Mouse (Mus musculus) gastrocnemius, adult 18-20 months (tissue): ENCODE results near the gene Ring1. TPM values are rescaled to one million over a fixed set of nuclear protein-coding genes. Genes with fewer than 3 reads are reported as not detected.
"Not testable (repeated sequence)": the region's sequence is repeated elsewhere in the genome, so short reads cannot be mapped to it uniquely, and the experiment has no call there.

ENCODE experiments used
- DNase-seq: peaks from one replicate; pipeline ENCODE4 v3.0.0; 2021; ENCODE audit warnings: low spot score
- microRNA-seq: library from miRNA; unstranded; fragments of <30 nt; microRNA quantifications from one replicate; pipeline ENCODE4 v1.2.0, GENCODE M21; 2021
- total RNA-seq, 2 experiments: library from RNA; stranded (reverse); gene quantifications; 2 replicates each; pipeline ENCODE4 v1.2.3; 2021

Gene Ring1
- total RNA-seq, 2 experiments from 2014 or later: 12.5 to 13.5 TPM

- not testable (repeated sequence) for DNase-seq
These were observed 27.5 kb downstream of the Ring1 start for GRCm38 (mm10) chr17:33997025-33997424.

- no peak for DNase-seq
These were observed 28.8 kb downstream of the Ring1 start for GRCm38 (mm10) chr17:33995651-33996050.

DNA sequence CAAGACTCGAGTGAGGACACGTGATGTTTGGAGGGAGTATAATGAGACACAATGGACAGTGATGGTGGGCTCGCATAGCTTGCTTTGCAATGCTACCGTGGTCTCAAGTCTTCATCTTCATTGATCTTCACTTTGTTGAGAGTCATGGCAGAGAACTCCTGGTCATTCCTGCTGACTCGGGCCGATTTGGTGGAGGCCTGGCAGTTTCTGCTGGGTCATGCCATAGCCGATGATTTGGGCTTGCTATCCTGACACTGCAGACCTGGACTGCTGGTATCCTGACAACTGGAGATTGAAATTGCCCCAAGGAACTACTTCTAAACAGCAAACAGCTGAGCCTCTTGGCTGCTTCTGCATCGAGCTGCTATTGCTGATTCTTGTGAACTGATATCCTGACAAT lies 29.5 kb downstream of the Ring1 start:
- DNase-seq: no peak

DNA sequence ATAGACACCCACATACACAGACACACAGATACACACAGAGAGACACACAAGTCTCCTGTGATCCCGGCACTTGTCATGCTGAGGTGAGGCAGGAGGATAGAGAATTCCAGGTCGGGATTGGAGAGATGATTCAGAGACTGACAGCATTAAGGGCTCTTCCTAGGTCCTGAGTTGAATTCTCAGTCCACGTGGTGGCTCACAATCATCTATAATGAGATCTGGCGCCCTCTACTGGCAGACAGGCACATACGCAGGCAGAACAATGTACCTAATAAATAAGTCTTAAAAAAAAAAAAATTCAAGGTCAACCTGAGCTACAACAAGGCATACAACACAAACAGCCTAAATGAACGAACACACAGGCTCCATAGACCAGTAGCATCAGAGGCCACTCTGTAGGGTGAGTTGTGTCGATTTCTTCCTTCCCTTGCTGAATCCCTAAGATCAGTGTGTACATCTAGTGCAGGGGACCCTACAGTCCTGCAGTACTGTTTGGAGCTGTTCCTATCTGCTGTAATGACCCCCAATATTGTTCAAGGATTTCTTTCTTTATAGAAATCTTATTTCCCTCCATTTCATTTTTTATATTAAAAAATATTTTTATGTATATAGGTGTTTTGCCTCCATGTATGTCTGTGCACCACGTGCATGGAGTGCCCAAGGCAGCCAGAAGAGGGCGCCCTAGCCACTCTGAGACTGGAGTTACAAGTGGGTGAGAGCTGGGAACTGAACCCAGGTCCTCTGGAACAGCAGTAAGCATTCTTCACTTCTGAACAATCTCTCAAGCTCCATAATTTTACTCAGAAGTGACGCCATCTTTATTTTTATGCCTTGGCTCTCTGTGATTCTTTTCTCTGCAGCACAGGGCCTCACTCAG lies 32.5 kb downstream of the Ring1 start:
- DNase-seq: peak; percentile 54

GRCm38 (mm10) chr17:33982136-33982535 lies 42.3 kb downstream of the Ring1 start:
- peak; percentile 61 for DNase-seq

- peak; percentile 91 for DNase-seq
These were observed 43.1 kb downstream of the Ring1 start for GRCm38 (mm10) chr17:33981192-33981909.

- DNase-seq: no peak
These were observed 44.1 kb downstream of the Ring1 start for GRCm38 (mm10) chr17:33980181-33981035.

GRCm38 (mm10) chr17:33979512-33980050 lies 44.9 kb downstream of the Ring1 start:
- DNase-seq: no peak

DNA sequence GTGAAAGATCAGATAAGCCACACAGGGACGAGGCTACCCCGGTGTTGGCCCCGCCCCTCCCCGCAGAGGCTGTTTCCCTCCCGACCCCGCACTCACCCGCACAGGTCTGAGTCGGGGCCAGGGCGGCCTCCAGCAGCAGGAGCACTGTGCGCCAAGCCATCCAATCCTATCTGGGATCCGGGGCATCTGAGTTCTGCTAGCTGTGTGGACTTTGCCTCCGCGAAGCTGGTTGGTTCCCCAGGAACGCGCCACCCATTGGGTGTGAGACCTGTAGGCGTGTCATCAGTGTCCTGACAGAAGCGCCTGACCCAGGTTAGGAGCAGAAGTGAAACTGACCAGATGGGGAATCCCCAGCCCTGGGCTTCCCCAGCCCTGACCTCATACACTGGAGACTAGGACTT lies 45.8 kb downstream of the Ring1 start:
- peak; percentile 85 for DNase-seq

DNA sequence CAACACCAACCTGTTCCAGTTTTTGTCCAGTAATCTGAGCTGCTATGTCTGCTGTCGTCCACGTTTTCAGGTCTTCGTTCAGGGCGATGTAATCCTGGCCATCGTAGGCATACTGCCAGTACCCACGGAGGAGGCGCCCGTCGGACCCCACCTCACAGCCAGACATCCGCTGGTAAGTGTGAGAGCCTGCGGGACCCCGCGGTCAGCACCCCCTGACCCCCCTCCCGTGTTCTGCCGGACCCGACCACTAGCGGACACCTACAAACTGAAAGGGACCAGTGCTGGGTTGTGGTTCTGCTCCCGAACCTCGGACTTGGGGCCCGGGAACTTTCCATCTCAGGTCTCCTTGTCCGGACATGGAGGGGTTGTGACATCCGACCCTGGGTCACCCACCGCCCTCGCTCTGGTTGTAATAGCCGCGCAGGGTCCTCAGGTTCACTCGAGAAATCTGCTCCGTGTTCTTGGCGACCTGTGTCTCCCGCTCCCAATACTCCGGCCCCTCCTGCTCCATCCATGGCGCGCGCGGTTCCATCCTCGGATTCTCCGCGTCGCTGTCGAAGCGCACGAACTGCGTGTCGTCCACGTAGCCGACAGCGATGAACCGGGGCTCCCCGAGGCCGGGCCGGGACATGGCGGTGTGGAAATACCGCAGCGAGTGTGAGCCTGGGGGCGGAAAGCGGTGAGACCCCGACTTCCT lies 46.5 kb downstream of the Ring1 start:
- no peak for DNase-seq

DNA sequence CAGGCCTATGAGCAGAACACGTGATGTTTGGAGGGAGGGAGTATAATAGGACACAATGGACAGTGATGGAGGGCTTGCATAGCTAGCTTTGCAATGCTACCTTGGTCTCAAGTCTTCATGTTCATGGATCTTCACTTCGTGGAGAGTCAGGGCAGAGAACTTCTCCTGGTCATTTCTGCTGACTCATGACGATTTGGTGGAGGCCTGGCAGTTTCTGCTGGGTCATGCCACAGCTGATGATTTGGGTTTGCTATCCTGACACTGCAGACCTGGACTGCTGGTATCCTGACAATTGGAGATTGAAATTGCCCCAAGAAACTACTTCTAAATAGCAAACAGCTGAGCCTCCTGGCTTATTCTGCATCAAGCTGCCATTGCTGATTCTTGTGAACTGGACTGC lies 50.9 kb downstream of the Ring1 start:
- DNase-seq: no peak

DNA sequence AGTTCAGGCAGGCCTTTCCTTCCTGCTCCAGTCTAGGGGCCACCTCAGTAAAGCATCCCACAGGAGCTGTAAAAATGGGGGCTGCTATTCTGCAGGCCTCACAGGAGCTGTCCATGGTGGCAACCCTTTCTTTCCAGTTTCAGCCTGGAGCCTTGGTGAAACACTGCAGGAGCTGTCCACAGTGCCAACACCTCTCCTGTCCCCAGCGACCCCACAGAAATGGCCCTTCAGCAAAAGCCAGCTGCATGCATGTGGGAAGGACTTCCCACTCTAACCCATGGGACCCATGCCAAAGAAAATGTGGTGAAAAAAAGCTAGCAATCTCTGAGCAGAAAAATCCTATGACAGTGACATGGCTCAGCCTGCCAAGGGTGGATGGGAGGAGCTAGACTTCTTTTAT lies 51.8 kb downstream of the Ring1 start:
- DNase-seq: no peak

Small RNA genes lying within 50 kb of the gene (microRNA-seq; reads per million reads assigned to microRNA genes)
- gene Mir219a-1: not detected
- not detected for gene Mir219c

Other genes starting within 250 kb of the Ring1 start
- gene Angptl4, start 242.8 kb downstream of the Ring1 start, total RNA-seq: 1 to 10 TPM; 4.3 to 6.6 TPM
- 10 to 100 TPM; 13.4 to 16.6 TPM for gene Kank3, start 214.2 kb downstream of the Ring1 start, total RNA-seq
- 100 to 1,000 TPM; 586 to 627 TPM for gene Rps28, start 200.1 kb downstream of the Ring1 start, total RNA-seq
- 100 to 1,000 TPM; 375 to 377 TPM for gene Ndufa7, start 200.1 kb downstream of the Ring1 start, total RNA-seq
- 10 to 100 TPM; 14.8 to 15.2 TPM for gene Cd320, start 181.6 kb downstream of the Ring1 start, total RNA-seq
- not detected for gene Gm7029, start 150.8 kb downstream of the Ring1 start, total RNA-seq
- under 1 TPM in 1 of 2 experiments, not detected in 1; 0.34 TPM for gene Kifc1, start 134.0 kb downstream of the Ring1 start, total RNA-seq
- gene Platr17, start 119.5 kb downstream of the Ring1 start, total RNA-seq: not detected
- 10 to 100 TPM; 12.0 to 13.7 TPM for gene Daxx, start 115.3 kb downstream of the Ring1 start, total RNA-seq
- 10 to 100 TPM; 30.2 to 31.7 TPM for gene Tapbp, start 108.8 kb downstream of the Ring1 start, total RNA-seq
- 10 to 100 TPM; 14.2 to 16.4 TPM for gene Zbtb22, start 108.8 kb downstream of the Ring1 start, total RNA-seq
- 10 to 100 TPM; 26.4 to 31.9 TPM for gene Rgl2, start 95.1 kb downstream of the Ring1 start, total RNA-seq
- gene Pfdn6, start 84.3 kb downstream of the Ring1 start, total RNA-seq: 10 to 100 TPM; 64.8 to 68.8 TPM
- 1 to 10 TPM; 8.7 to 8.8 TPM for gene Wdr46, start 84.0 kb downstream of the Ring1 start, total RNA-seq
- 1 to 10 TPM; 1.5 to 1.7 TPM for gene B3galt4, start 73.2 kb downstream of the Ring1 start, total RNA-seq
- 10 to 100 TPM; 29.6 to 33.5 TPM for gene Vps52, start 68.9 kb downstream of the Ring1 start, total RNA-seq
- 100 to 1,000 TPM; 367 to 381 TPM for gene Rps18, start 68.7 kb downstream of the Ring1 start, total RNA-seq
- 10 to 100 TPM; 47.2 to 57.7 TPM for gene H2-K1, start 24.3 kb downstream of the Ring1 start, total RNA-seq
- 10 to 100 TPM; 80.3 to 82.1 TPM for gene H2-Ke6, start 3.4 kb upstream of the Ring1 start, total RNA-seq
- 10 to 100 TPM; 41.0 to 50.2 TPM for gene Slc39a7, start 7.0 kb upstream of the Ring1 start, total RNA-seq
- gene Rxrb, start 7.1 kb upstream of the Ring1 start, total RNA-seq: 10 to 100 TPM; 34.9 to 37.0 TPM
- gene Col11a2, start 14.8 kb upstream of the Ring1 start, total RNA-seq: 1 to 10 TPM; 2.9 TPM
- not detected for gene H2-Oa, start 67.7 kb upstream of the Ring1 start, total RNA-seq
- 1 to 10 TPM; 2.6 to 3.2 TPM for gene H2-DMa, start 94.9 kb upstream of the Ring1 start, total RNA-seq
- 10 to 100 TPM; 71.6 to 77.3 TPM for gene Brd2, start 98.0 kb upstream of the Ring1 start, total RNA-seq
- under 1 TPM; 0.17 to 0.53 TPM for gene H2-DMb2, start 118.6 kb upstream of the Ring1 start, total RNA-seq
- gene H2-DMb1, start 128.4 kb upstream of the Ring1 start, total RNA-seq: under 1 TPM; 0.16 to 0.78 TPM
- gene Tap1, start 162.9 kb upstream of the Ring1 start, total RNA-seq: 1 to 10 TPM in 1 of 2 experiments, under 1 TPM in 1; 0.98 to 3.6 TPM
- 1 to 10 TPM in 1 of 2 experiments, under 1 TPM in 1; 0.73 to 3.8 TPM for gene Psmb9, start 163.1 kb upstream of the Ring1 start, total RNA-seq
- gene Psmb8, start 173.0 kb upstream of the Ring1 start, total RNA-seq: 1 to 10 TPM; 3.2 to 6.7 TPM
- gene Tap2, start 178.8 kb upstream of the Ring1 start, total RNA-seq: 1 to 10 TPM; 4.1 to 6.6 TPM
- gene H2-Ob, start 214.2 kb upstream of the Ring1 start, total RNA-seq: under 1 TPM; 0.14 to 0.33 TPM
- 1 to 10 TPM; 3.0 to 4.8 TPM for gene H2-Ab1, start 233.0 kb upstream of the Ring1 start, total RNA-seq